Mouse (Mus musculus) stomach, embryonic 14.5 days (tissue): ENCODE measurements at regions not wholly inside any gene's neighbourhood (a gene's known extent, or its start where the extent isn't known, plus 50 kb on each side); places are given as distances from the start of the nearest gene placed in this dataset.

Experiments
- ATAC-seq: fragments of 200-750 bp; cut with Nextera tagmentation; 2 replicates; pipeline ENCODE4 v1.8.0; 2017; ENCODE audit warnings: low read depth, moderate TSS enrichment; ENCODE audit not compliant: insufficient number of reproducible peaks, insufficient read depth, low FRiP score
- H3K27ac ChIP-seq: fragments of 300-500 bp; sonication (generic); 2 replicates; pipeline ENCODE4 v1.5.1; 2014; ENCODE audit warnings: mild to moderate bottlenecking, low read length, moderate library complexity, mixed read lengths
- H3K27me3 ChIP-seq: fragments of 300-500 bp; sonication (generic); 2 replicates; pipeline ENCODE4 v1.6.1; 2014; ENCODE audit warnings: low read length, control low read depth, mixed read lengths; ENCODE audit not compliant: control insufficient read depth, insufficient read depth
- H3K36me3 ChIP-seq: fragments of 300-500 bp; sonication (generic); 2 replicates; pipeline ENCODE4 v1.6.1; 2014; ENCODE audit warnings: mild to moderate bottlenecking, control low read depth, low read length, moderate library complexity, mixed read lengths; ENCODE audit not compliant: control insufficient read depth, insufficient read depth
- H3K4me1 ChIP-seq: fragments of 300-500 bp; sonication (generic); 2 replicates; pipeline ENCODE4 v1.6.1; 2014; ENCODE audit warnings: low read length, control low read depth, mixed read lengths; ENCODE audit not compliant: control insufficient read depth, insufficient read depth
- H3K4me2 ChIP-seq: fragments of 300-500 bp; sonication (generic); replicated peaks from 2 replicates; pipeline ENCODE4 v1.6.1; 2014; ENCODE audit warnings: low read depth, low read length, control low read depth
- H3K4me3 ChIP-seq: fragments of 300-500 bp; sonication (generic); 2 replicates; pipeline ENCODE4 v1.5.1; 2014; ENCODE audit warnings: low read depth, low read length, control low read depth
- H3K9ac ChIP-seq: fragments of 300-500 bp; sonication (generic); replicated peaks from 2 replicates; pipeline ENCODE4 v1.6.1; 2014; ENCODE audit warnings: low read depth, mild to moderate bottlenecking, control low read depth, low read length, moderate library complexity, mixed read lengths
- H3K9me3 ChIP-seq: fragments of 300-500 bp; sonication (generic); 2 replicates; pipeline ENCODE4 v1.6.1; 2016; ENCODE audit warnings: low read depth, low read length, control low read depth; ENCODE audit not compliant: control insufficient read depth
- WGBS: fragments of 180-500 bp; shearing (Covaris S2); extraction: QIAGEN DNeasy Blood & Tissue Kit; methylation state at CpG from one replicate; pipeline ENCODE4 v1.1.7; 2014; 5-methylcytosine and 5-hydroxymethylcytosine counted together

DNA sequence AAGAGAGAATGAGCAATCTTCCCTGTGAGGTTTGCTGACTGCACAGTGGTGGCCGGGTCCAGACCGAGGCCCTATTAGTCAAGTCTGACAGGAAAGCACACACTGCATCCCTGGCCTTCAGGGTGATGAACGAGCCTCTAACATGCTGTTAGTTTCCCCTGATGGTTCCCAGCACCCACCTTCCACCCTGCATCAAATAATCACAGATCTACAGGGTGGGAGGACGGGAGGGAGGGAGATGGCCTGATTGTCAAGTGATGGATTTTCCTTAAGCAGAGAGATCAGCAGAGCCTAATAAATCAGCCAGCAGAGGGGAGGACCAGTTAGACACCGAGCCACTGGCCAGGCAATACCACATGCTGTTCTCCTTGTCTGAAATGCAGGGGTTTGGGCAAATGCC lies 298.1 kb downstream of the Lyplal1 start:
- WGBS: 13% methylated on average over 5 of the region's 5 CpGs
- H3K27ac ChIP-seq: no peak overlapping the region

DNA sequence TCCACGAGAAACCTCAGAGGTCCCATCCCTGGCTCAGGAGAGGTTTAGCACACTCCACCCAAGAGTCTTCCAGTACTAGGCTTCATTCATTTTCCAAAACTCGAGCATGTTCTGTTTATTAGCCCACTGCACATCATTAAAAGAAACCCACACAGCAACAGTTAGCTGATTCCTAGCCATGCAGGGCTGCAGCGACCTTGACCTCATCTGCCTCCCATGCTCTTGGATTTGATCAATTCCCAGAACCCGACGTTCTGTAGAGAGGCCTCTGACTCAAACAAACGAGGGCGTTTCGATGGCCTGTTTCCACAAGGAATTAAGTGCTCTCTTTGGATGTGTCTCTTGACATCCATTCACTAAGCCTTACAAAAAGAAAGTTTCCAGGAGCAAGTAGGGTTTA lies 294.9 kb downstream of the Lyplal1 start:
- no peak overlapping the region for H3K9ac ChIP-seq
- H3K9me3 ChIP-seq: no peaks in the 10 kb centered on the region
- H3K36me3 ChIP-seq: no peaks in the 10 kb centered on the region
- no peak overlapping the region for H3K27ac ChIP-seq
- no peak for ATAC-seq
- no peak overlapping the region for H3K4me3 ChIP-seq
- WGBS: 49% methylated on average over 8 of the region's 8 CpGs
- no peaks in the 10 kb centered on the region for H3K4me1 ChIP-seq
- no peaks in the 10 kb centered on the region for H3K27me3 ChIP-seq
- H3K4me2 ChIP-seq: no peak overlapping the region

More for the DNA sequence above, 298.1 kb downstream of the Lyplal1 start:
- Histone ChIP-seq H3K27me3 (no peaks in the 10 kb centered on the region), H3K4me1 (no peaks in the 10 kb centered on the region), H3K36me3 (no peaks in the 10 kb centered on the region), H3K4me2 (no peak overlapping the region), H3K9ac (no peak overlapping the region), H3K9me3 (no peaks in the 10 kb centered on the region), H3K4me3 (no peak overlapping the region)
- ATAC-seq: no peak

DNA sequence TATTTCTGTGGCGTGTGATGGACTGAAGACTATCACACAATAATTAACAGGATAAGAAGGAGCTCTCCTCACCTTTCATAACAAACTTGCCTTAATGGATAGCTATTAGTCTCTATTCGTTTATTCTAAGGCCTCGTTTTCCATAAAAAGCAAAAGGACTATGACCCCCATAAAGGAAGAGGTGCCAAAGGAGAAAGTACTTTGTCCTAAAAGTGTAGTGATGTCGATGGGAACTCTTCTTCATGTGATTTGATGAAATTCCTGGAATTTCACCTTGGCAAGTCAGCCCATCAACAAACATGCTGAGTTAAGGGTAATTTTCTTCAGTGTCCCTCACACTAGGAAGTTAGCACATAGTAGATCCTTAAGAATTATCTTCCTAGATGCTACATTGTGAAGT lies 293.9 kb downstream of the Lyplal1 start:
- no peak overlapping the region for H3K4me2 ChIP-seq
- no peaks in the 10 kb centered on the region for H3K9me3 ChIP-seq
- H3K36me3 ChIP-seq: no peaks in the 10 kb centered on the region
- H3K27ac ChIP-seq: no peak overlapping the region
- no peak for ATAC-seq
- no peak overlapping the region for H3K9ac ChIP-seq
- H3K4me3 ChIP-seq: no peak overlapping the region
- 47% methylated on average over 4 of the region's 4 CpGs for WGBS
- H3K27me3 ChIP-seq: no peaks in the 10 kb centered on the region
- H3K4me1 ChIP-seq: no peaks in the 10 kb centered on the region

DNA sequence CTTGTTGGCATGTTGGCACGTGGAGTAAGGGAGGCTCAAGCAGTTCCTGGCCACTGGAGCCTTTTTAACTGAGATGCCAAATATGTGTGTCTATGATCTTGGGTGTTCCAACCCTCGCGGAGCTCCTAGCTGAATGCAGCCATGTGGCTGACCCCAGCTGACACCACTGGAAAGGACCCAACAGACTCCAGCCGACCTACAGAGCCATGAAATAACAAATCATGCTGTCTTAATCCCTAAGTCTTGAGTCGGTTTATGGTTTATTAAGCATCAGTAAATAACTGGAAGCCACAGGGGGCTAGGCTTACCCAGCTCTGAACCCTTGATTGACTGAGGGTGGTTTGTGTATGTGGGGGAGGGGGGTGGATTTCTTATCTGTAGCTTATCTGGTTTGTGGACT lies 293.2 kb downstream of the Lyplal1 start:
- no peaks in the 10 kb centered on the region for H3K9me3 ChIP-seq
- H3K27ac ChIP-seq: no peak overlapping the region
- H3K27me3 ChIP-seq: no peaks in the 10 kb centered on the region
- no peaks in the 10 kb centered on the region for H3K4me1 ChIP-seq
- no peak overlapping the region for H3K9ac ChIP-seq
- H3K4me2 ChIP-seq: no peak overlapping the region
- no peaks in the 10 kb centered on the region for H3K36me3 ChIP-seq
- 0 out of 2 replicates have a peak, but pooled peaks have one; percentile 46 for ATAC-seq
- H3K4me3 ChIP-seq: no peak overlapping the region
- WGBS: 32% methylated on average over 5 of the region's 5 CpGs

DNA sequence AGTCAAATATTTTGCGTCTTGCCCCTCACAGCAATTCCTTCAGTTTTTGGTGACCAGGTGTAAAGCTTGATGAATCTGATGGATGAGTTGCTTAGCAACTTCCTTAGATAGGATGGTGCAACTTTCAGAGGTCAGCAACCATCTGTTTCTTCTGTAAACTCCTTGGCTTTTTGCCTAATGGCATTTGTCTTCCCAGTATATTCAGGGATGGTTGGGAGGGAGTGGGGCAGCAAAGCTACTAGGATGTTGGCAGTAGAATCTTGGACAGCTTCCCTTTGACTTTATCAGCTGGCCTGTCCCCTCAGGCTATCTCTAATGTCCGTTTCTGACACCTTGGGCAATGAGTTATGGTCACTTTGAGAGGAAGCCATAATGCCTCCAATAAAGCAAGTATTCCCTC lies 289.1 kb downstream of the Lyplal1 start:
- 35% methylated on average over 2 of the region's 2 CpGs for WGBS
- no peaks in the 10 kb centered on the region for H3K4me1 ChIP-seq
- no peak overlapping the region for H3K4me2 ChIP-seq
- H3K4me3 ChIP-seq: no peak overlapping the region
- H3K9me3 ChIP-seq: no peaks in the 10 kb centered on the region
- no peaks in the 10 kb centered on the region for H3K27me3 ChIP-seq
- no peak overlapping the region for H3K27ac ChIP-seq
- ATAC-seq: no peak
- no peak overlapping the region for H3K9ac ChIP-seq
- H3K36me3 ChIP-seq: no peaks in the 10 kb centered on the region

DNA sequence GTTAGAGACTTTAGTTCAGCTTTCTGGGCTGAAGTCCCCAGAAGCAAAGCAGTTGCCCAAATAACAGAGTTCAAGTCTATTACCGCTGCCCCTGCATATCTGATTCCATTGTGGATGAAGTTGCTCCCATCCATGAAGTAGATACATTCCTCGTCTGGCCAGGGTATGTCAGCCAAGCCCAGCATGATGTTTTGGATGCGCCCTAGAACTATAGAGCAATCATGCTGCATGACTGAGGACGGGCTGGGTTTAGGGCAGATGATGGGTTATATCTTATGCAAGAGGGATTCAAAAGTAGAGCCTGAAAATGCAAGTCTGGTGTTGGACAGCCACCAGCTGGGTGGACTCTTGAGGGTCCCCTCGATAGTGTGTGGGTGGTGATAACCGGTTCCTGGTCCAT lies 288.6 kb downstream of the Lyplal1 start:
- Histone ChIP-seq H3K4me2 (no peak overlapping the region), H3K9me3 (no peaks in the 10 kb centered on the region), H3K4me3 (no peak overlapping the region), H3K27me3 (no peaks in the 10 kb centered on the region), H3K36me3 (no peaks in the 10 kb centered on the region), H3K27ac (no peak overlapping the region), H3K4me1 (no peaks in the 10 kb centered on the region), H3K9ac (no peak overlapping the region)
- no peak for ATAC-seq
- WGBS: 87% methylated on average over 6 of the region's 6 CpGs

DNA sequence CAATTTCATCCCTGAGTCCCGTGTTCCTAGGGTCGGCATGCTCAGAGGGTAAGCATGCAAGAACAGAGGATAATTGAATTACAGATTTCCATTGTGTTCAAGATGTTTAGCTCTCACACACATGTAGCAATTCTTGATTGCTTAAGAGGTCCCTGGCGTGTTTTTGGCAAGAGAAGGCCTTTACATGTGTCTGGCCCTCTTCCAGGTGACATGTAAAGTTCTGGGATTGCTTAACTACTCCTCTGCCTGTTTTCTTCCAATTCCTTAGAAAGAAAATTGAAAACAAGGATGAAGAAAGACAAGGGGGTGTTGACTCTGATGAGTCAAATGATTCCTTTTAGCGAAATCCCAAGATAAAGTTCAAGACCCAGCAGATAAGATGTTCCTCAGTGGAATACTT lies 285.1 kb downstream of the Lyplal1 start:
- Histone ChIP-seq H3K36me3 (no peaks in the 10 kb centered on the region), H3K4me2 (no peak overlapping the region), H3K4me3 (no peak overlapping the region), H3K4me1 (no peaks in the 10 kb centered on the region), H3K27me3 (no peaks in the 10 kb centered on the region), H3K9me3 (no peaks in the 10 kb centered on the region), H3K9ac (no peak overlapping the region), H3K27ac (no peak overlapping the region)
- 84% methylated on average over 4 of the region's 4 CpGs for WGBS
- ATAC-seq: no peak

DNA sequence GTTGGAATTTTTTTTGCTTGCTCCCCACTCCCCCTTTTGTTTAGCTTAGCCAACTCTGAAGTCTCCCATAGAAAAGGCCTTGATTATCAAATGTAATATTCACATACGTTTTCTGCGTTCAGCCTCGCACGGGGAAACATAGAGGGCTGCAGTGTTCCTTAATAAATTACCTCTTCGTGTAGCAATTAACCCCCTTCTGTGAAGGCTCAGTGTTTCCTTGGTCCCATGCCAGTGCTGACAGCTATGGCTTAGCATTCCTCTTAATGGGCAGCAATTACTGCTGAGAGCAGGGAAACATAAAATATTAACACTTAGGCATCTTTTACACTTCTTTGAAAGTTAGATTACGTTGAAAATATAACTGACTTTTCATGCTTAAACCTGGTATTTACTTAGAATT lies 282.9 kb downstream of the Lyplal1 start:
- 21% methylated on average over 6 of the region's 6 CpGs for WGBS
- Histone ChIP-seq H3K27ac (no peak overlapping the region), H3K4me3 (no peak overlapping the region), H3K27me3 (no peaks in the 10 kb centered on the region), H3K9me3 (no peaks in the 10 kb centered on the region), H3K4me1 (no peaks in the 10 kb centered on the region), H3K4me2 (no peak overlapping the region), H3K36me3 (no peaks in the 10 kb centered on the region), H3K9ac (no peak overlapping the region)
- ATAC-seq: no peak

DNA sequence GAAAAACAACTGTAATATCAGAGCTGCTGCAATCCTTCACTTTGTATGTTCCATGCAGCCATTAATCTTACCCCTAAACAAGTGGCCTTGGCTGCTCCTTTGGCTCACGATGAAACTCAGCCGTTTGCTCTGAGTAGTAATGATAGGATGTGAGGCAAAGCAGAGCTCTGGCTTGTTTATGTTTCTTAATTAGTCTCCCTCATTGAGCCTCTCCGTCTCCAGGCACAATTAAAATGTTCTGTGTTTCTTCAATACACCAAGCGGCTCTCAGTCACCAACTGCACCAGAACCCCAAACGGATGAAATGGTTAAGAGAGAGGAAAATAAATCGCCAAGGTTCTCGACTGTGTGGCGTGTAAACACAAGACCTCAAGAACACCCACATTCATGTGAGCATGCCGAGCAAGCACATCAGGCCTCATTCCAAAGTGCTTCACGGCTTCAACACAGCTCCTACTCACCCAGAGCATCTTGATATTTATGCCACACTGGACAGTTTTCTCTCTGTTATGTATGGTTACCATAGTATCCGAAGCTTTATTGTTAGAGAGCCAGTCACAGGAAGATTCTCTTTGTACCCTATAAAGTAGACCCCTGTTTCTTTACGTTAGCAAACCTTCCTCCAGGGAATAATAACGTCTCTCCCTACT lies 280.4 kb downstream of the Lyplal1 start:
- ATAC-seq: peak; percentile 53; the same call in 1 of the 2 replicates
- Histone ChIP-seq H3K36me3 (no peaks in the 10 kb centered on the region), H3K4me2 (no peak overlapping the region), H3K9me3 (no peaks in the 10 kb centered on the region), H3K27me3 (no peaks in the 10 kb centered on the region), H3K4me1 (no peaks in the 10 kb centered on the region), H3K9ac (no peak overlapping the region), H3K4me3 (no peak overlapping the region), H3K27ac (no peak overlapping the region)
- 33% methylated on average over 13 of the region's 13 CpGs for WGBS
